Mouse (Mus musculus) testis, adult 2 months (tissue): ENCODE data around the gene Bcl2.

Source experiments
- CTCF ChIP-seq: fragments of 200-500 bp; IDR thresholded peaks from 2 replicates; pipeline ENCODE4 v1.5.1; 2012; ENCODE audit warnings: low read depth, mild to moderate bottlenecking, inconsistent platforms, low read length, moderate library complexity; ENCODE audit not compliant: control insufficient read depth, insufficient read depth, insufficient replicate concordance
- POLR2A ChIP-seq: fragments of 200-500 bp; IDR thresholded peaks from 2 replicates; pipeline ENCODE4 v1.6.1; 2012; ENCODE audit warnings: low read depth, mild to moderate bottlenecking, inconsistent platforms, low read length, moderate library complexity; ENCODE audit not compliant: control insufficient read depth

GRCm38 (mm10) chr1:106602941-106603340 is 111.1 kb downstream of the Bcl2 start:
- no peak for TF ChIP-seq CTCF
- TF ChIP-seq POLR2A: no peak
